Mouse (Mus musculus) lung, adult 18-20 months (tissue): ENCODE measurements around the gene Ctnnb1.
"Not testable (repeated sequence)": the region's sequence is repeated elsewhere in the genome, so short reads cannot be mapped to it uniquely, and the experiment has no call there.

Experiments used
- DNase-seq, 2 experiments: peaks; one replicate each; pipeline ENCODE4 v3.0.0; 2022; ENCODE audit warnings: mixed read lengths in 2 of 2

Gene Ctnnb1

GRCm38 (mm10) chr9:120929081-120929480 lies at the start of gene Ctnnb1:
TSS of gene Ctnnb1 (plus strand) at chr9:120929216.
- no peak for DNase-seq

DNA sequence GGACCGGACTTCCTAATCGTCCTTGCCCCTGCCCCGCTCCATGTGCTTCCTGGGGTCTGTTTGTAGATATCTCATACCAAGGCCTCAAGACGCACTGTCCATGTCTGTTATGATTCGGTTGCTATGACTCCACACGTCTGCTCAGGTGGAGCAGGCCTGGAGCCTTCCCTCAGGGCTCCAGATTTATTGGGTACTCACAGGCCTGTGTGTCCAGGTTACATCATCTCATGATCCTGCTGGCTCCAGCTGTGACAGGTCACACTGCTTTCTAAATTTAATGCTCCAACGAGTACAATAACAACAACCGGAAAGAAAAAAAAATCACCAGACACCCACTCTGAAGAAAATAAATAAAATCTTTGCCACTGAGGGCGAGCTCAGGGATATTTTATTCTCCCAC lies 48.7 kb upstream of the Ctnnb1 start:
- DNase-seq = no peak

DNA sequence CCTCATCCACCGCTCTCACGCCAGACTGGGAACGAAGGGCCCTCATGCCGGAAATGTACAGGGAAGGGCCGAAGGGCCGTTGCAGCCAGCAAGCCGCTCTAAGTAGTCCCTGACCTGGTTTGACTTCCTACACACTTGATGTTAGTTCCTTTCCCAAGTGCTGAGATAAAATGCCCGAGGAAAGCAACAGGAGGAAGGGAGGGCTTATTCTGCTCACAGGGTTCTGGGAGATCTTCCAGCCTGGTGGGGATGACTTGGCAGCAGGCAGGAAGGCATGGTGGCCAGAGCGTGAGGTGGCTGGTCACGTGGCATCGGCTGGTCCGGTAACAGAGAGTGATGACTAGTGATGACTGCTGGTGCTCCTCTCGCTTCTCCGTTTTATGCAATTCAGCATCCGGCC lies 47.9 kb upstream of the Ctnnb1 start:
- DNase-seq = peak; percentile 35 to 58

- no peak for DNase-seq
Observed at GRCm38 (mm10) chr9:120881839-120882238, 47.2 kb upstream of the Ctnnb1 start.

DNA sequence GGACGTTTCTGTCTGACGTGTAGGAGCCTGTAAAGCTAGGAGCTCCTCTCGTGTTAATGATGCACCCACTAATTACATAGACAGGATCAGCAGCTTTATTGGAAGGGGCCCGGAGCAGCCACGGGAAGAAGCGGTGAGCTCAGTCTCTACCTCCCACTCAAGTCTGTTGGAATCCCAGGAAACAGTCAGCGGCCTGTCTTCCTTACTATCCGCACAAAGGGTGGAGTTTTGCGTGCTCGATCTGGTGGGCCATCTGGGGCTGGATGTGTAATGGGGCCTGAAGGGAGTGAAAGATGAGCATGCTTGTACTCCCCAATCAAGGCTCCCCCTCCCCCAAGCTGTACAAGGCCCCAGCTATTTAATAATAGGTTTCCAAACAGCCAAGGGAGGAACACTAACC lies 44.3 kb upstream of the Ctnnb1 start:
- no peak for DNase-seq

- DNase-seq = no peak
Observed at GRCm38 (mm10) chr9:120887631-120888030, 41.4 kb upstream of the Ctnnb1 start.

- DNase-seq = peak; percentile 43 to 53
Observed at GRCm38 (mm10) chr9:120893435-120893834, 35.6 kb upstream of the Ctnnb1 start.

DNA sequence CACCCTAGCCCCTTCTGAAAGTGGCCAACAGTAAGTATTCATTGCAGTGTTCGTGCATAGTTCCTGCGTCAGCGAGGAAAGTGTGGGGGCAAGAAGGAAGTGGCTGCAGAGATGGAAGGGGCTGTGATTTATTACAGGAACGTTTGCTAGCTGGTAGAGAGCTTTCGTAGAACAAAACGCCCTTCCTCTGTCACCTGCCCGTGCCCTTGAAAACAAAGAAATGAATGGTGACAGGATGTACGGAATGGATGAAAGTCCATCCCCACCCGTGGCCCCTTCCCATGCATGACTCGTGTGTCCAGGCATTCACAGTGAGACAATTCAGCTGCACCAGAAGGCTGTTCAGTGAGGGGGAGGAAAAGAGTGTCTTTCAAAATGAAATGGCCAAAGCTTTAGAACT lies 35.0 kb upstream of the Ctnnb1 start:
- DNase-seq = no peak

DNA sequence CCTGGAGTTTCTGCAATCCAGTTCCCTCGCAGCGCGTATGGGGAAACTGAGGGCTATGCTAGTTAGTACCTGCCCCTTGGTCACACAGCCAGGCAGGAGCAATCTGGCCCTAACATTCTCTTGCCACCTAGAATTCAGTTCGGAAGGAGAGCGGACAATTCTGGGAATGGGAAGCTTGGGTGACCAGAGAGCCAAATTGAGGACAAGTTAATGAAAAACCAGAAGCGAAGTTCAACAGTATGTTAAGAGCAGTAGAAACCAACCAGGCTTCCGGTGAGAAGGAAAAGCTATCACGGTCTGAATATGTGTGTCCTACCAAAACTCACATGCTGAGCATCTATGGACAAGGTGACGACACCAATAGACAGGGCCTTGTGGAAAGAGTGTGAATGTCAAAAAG lies 34.6 kb upstream of the Ctnnb1 start:
- DNase-seq = no peak

DNA sequence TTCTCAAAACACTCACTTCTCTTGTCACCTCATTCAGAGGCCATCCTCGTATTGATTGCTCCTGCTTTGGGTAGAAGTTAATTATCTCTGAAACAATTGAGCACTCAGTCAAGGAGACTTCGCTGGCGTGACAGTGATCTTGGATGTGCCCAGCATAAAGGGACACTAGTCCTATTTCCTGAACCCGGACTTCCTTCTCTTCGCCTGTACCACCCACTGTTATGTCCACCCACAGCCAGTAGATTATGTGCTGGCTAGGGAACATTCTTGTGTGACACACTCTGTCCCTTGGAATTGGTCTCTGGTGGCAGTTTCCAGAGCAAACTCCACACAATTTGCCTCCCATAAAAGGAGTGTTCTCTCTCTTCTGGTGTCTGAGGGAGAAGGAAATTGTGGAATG lies 32.5 kb upstream of the Ctnnb1 start:
- no peak for DNase-seq

GRCm38 (mm10) chr9:120897269-120897668 lies 31.7 kb upstream of the Ctnnb1 start:
- no peak for DNase-seq

- DNase-seq = no peak
Observed at GRCm38 (mm10) chr9:120899833-120900232, 29.2 kb upstream of the Ctnnb1 start.

DNA sequence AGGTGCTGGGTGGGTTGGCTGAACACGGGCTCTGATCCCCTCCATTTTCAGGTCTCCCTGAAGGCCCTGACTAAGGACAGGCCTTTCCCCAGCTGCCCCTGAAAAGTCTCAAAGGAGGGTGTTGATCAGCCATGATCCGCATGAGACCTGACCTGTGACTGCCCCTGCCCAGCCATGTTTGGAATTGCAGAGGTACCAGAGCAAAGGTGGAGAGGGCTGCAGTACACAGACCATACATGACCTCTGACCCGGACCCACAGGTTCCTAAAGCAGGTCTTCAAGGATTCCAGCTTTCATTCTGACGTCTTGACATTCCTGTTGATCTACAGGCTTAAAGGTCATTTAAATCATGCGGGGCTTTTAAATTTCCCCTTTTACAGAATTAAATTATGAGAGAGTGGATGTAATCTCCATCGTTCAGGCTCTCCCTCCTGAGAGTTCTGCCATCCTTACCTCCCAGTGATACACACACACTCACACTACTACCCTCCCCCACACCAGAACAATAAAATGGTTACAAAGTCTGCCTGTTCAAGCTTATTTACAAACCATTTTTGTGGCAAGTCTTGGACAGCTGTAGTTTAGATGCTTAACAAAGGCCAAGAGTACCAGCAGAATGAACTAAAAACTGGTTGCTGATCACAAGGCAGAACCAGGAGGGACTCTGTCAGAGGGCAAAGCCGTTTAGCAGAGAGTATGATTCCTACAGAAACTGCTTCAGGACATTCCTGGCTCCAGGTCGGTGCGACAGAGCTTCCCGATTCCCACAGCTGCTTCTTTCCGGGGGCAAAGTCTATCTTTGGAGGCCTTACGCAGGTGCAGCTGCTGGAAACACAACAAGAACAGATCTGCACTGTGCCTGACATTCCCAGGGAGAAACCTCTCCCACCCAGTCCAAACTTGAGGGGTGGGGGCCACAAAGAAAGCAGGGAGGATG lies 28.4 kb upstream of the Ctnnb1 start:
- no peak for DNase-seq

DNA sequence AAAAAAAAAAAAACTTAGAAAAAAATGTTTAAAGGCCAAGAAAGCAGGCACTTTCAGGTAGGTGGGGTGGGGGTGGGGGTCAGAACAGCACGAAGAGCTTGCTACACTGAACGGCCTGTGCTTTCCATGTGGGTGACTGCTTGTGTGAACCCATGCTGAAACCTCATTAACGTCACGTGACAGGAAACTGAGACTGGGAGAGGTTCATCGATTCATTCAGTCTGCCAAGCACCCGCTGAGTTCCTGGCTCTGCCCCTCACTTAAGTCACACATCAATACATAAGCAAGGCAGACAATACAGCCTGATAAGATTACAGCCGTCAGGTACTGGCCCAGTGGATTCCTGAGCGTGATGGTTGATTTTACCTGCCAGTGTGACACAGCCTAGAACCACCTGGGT lies 26.5 kb upstream of the Ctnnb1 start:
- DNase-seq = no peak

- DNase-seq = no peak
Observed at GRCm38 (mm10) chr9:120908461-120908860, 20.6 kb upstream of the Ctnnb1 start.

DNA sequence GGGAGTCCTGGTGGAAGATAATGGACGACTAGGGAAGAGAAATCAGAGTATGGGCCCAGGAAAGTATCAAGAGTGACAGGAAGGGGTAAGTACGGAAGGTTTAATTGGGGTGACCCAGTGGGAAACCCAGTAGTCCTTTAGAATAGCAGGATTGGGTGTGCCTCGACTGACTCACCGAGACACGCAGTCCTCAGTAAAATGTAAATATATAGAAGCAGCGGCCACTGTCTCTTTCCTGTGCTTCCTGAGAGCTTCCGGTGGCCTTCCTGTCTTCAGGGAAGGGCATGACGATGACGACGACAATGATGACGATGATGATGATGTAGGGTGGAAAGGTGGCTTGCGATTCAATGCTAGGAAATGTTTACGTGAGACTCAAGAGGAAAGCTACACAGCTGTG lies 15.9 kb upstream of the Ctnnb1 start:
- peak in 1 of 2 experiments; percentile 38 for DNase-seq

GRCm38 (mm10) chr9:120914429-120914828 lies 14.6 kb upstream of the Ctnnb1 start:
- DNase-seq = peak; percentile 18 to 30

GRCm38 (mm10) chr9:120914877-120915459 lies 14.0 kb upstream of the Ctnnb1 start:
- peak; percentile 30 to 51 for DNase-seq

- not testable (repeated sequence) for DNase-seq
Observed at GRCm38 (mm10) chr9:120917619-120918018, 11.4 kb upstream of the Ctnnb1 start.

DNA sequence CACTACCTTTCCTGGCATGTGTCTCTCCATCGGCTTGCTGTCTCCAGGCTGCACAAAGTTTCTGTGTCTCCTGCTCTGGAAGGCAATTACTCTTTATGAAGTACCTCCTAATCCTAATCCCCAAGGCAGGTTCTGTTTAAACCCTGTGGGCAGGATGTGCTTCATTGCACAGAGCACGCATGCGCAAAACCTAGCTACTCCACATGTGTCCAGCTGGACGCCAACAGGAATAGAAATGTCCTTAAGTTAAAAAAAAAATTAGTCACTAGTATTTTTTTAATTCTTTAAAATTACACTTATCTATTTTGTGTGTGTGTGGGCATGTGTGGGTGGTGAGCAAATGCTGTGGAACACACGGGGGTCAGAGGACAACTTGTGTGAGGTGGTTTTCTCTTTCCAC lies 10.8 kb upstream of the Ctnnb1 start:
- no peak for DNase-seq

- DNase-seq = no peak
Observed at GRCm38 (mm10) chr9:120918642-120919041, 10.4 kb upstream of the Ctnnb1 start.

DNA sequence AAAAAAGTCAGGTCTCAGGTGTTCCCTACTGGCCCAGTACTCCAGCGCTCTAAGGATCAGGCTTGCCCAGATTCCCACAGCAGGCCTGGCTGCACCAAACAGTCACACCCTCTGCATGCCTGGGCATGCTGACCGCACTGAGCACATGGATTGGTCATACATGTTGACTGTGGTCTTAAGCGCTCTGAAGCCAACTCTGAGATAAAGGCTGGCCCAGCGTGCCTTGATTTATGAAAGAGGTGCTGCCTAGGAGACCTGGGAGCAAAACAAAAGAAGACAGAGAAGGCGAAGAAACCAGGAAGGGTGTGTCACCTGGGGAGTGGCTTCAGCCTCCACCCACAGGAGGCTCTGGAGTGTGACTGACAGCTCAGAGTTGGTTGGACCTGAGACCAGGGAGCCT lies 9.9 kb upstream of the Ctnnb1 start:
- peak; percentile 49 to 76 for DNase-seq

DNA sequence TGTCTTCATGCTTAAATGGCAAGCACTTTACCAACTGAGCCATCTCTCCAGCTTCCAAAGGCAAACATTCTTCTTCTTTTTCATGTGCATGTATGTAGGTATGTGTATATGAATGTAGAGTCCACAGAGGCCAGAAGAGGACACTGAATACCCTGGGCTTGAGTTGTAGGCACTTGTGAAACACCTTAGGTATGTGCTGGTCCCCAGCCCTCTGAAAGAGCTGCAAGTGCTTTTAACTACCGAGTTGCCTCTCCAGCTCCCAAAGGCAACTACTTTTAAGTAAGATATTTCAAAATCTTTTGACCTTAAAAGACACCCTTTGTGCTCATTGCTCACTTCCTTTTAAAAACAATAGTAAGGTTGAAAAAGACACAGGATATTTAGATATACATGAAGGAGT lies 2.9 kb upstream of the Ctnnb1 start:
- DNase-seq = peak in 1 of 2 experiments; percentile 38

- peak; percentile 56 to 67 for DNase-seq
Observed at GRCm38 (mm10) chr9:120926939-120927606, 1.9 kb upstream of the Ctnnb1 start.
